Mouse (Mus musculus): ENCODE measurements around the gene Cacna1c.

The Cacna1c gene

DNA sequence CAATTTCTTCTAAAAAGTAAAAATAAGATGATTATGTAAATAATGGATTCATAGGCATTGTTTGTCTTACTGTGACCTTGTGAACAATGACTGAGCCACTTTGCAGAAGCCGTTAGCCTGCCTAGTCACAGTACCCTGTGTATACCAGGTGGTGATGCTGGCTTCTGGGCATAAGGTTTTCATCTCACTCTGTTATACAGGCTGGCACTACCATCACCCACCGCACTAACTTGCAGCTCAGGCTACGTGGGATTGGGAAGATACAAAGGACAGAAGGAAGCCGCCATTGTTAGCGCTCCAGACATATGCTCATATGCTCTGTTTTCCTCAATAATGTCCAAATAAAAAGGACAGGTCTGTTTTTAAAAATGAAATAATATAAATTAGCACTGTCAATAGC lies 440.4 kb downstream of the Cacna1c start:
- DNase-seq (ENCODE audit: low spot score in 2 of 2), result no peak

DNA sequence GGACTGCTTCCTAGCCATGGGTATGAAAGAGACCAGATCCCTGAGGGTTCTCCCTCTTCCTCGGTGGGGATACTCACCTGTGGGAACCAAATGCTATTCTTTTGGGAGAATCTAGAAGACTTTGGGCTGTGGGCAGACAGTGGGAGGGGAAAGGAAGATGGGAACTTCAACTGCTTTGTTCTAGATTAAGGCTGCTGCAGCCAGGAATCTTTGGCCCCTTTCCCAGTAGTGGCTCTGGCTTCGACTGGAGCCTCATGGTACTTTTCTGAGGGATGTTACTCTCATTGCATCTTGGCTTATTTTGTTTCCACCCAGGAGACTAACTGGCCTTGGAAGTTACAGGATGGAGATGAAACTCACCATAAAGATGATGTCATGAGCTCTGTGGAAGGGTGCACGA lies 441.8 kb downstream of the Cacna1c start:
- peak; percentile 18 to 29 for DNase-seq (ENCODE audit: low spot score in 2 of 2)

- no peak for DNase-seq (ENCODE audit: low spot score in 2 of 2)
These were observed 442.4 kb downstream of the Cacna1c start for GRCm38 (mm10) chr6:118753787-118754186.

GRCm38 (mm10) chr6:118753064-118753463 lies 443.2 kb downstream of the Cacna1c start:
- DNase-seq (ENCODE audit: low spot score in 2 of 2), result no peak

DNA sequence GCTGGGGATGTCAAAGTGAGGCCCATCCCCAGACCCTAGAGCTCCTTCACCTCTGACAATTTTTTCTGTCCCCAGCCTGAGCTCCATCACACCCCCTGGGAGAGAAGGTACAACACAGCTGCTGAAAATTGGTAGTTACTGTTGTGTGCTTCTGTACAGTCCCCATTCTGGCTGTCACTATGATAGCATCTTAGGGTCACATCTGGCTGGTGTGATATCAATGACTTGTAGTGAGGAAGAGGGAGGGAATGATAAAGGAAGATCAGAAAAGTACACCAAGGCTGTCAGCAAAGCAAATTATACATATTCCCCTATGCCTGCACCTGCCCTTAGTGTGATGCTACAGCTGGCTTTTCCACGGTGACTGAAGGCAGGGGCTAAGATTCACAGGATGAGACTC lies 446.9 kb downstream of the Cacna1c start:
- no peak for DNase-seq (ENCODE audit: low spot score in 2 of 2)

GRCm38 (mm10) chr6:118742701-118743100 lies 453.5 kb downstream of the Cacna1c start:
- no peak for DNase-seq (ENCODE audit: low spot score in 2 of 2)

- DNase-seq (ENCODE audit: low spot score in 2 of 2), result no peak
These were observed 454.4 kb downstream of the Cacna1c start for GRCm38 (mm10) chr6:118741841-118742240.

DNA sequence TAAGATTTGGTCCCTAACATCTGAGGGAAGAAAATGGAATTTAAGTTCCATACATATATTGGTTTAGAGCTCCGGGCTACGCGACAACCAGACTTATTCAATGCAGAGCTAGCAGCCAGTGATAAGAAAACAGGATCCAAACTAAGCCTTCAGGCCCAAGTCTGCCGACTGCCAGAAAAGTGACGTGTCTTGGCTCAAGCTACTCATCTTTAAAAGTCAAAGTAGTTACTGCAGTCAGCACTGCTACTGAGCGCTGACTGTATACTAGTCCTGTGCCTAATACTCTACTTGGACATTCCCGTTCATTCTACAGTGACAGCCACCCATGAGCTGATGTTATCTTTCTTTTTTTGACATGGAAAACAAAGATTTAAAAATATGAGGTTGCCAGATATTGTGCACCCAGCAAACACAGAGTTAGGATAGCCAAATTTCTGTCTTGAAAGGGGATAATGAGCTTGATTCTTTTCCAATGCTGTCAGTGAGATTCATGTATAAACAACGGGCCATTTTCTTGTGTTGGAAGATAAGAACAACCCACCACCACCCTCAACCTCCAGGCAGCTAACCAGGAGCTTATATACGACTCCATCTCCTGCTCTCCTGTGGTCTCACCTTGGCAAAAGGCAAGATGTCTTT lies 456.1 kb downstream of the Cacna1c start:
- DNase-seq (ENCODE audit: low spot score in 2 of 2), result peak; percentile 41 to 52

DNA sequence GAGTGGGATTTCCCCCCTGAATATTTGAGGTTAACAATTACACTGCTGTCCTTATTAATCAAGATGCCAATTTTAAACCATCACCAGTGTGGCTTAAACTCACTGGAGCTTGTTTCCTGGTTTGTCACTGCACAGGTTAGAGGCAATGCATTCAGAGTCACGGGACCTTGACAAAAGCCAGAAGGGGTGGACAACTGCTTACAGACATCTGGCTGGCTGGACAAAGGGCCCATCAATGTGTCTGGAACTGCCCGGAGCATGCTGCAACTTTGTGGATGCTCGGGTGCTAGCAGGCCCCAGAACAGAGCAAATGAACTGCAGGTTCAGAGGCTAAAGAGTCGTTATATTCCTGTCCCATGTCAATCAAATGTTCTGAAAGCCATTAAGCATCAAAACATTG lies 456.9 kb downstream of the Cacna1c start:
- no peak for DNase-seq (ENCODE audit: low spot score in 2 of 2)

- DNase-seq (ENCODE audit: low spot score in 2 of 2), result peak in 1 of 2 experiments; percentile 4
These were observed 457.6 kb downstream of the Cacna1c start for GRCm38 (mm10) chr6:118738656-118739055.

GRCm38 (mm10) chr6:118737078-118737477 lies 459.1 kb downstream of the Cacna1c start:
- no peak for DNase-seq (ENCODE audit: low spot score in 2 of 2)

- no peak for DNase-seq (ENCODE audit: low spot score in 2 of 2)
These were observed 459.7 kb downstream of the Cacna1c start for GRCm38 (mm10) chr6:118736491-118736890.

GRCm38 (mm10) chr6:118735145-118735544 lies 461.1 kb downstream of the Cacna1c start:
- no peak for DNase-seq (ENCODE audit: low spot score in 2 of 2)

- DNase-seq (ENCODE audit: low spot score in 2 of 2), result no peak
These were observed 464.3 kb downstream of the Cacna1c start for GRCm38 (mm10) chr6:118731937-118732336.

DNA sequence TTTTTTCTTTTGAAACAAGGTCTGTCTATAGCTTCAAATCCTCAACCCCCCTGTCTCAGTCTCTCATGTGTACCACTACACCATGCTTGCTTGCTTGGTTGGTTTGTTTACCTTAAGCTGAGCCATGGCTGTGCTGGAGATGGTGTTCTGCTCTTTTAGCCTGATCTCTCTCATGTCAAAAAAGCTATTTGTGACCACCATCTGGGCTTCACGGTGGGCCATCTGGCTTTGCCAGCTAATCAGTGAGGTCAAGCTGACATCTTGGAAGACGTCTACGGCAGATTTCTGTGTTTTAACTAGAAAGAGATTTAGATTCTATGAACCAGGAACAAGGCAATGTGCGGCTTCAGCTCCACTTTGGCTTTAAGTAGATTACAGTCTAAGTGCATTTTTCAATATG lies 471.3 kb downstream of the Cacna1c start:
- DNase-seq (ENCODE audit: low spot score in 2 of 2), result no peak

DNA sequence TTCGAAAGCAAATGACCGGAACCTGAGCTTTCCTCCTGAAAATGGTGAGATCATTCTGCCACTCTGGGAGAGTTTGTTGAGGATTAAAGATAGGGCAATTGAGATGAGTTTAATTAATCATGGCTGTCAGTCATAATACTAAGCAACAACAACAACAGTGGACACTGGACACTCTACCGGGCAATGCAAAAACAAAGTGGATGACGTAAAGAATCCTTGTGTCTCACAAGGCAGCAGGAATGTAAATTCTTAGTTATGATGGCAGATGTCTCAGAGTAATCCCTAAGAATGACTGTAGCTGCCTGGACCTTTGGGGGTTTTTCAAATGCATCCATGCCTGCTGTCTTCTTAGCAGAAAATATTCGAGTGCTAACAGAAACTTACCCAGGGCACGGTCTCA lies 471.8 kb downstream of the Cacna1c start:
- DNase-seq (ENCODE audit: low spot score in 2 of 2), result no peak

- DNase-seq (ENCODE audit: low spot score in 2 of 2), result no peak
These were observed 473.9 kb downstream of the Cacna1c start for GRCm38 (mm10) chr6:118722336-118722735.

DNA sequence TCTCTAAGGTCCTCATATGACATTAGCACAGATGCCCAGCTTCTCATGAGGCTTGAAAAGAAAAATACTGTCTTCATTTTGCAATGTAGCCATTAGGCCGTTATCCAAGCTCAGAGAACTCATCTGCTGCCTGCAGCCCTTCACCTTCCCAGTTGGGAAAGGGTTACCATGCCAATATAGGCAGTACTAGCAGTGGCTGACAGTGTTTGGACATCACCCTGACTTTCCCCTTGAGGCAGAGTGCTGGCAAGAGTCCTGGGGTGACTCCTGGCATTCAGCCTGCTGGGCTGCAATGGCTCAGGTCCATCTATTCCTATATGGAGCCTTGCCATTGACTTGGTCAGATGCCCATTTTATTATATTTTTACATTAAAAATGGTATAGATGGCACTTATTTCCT lies 476.7 kb downstream of the Cacna1c start:
- DNase-seq (ENCODE audit: low spot score in 2 of 2), result no peak

DNA sequence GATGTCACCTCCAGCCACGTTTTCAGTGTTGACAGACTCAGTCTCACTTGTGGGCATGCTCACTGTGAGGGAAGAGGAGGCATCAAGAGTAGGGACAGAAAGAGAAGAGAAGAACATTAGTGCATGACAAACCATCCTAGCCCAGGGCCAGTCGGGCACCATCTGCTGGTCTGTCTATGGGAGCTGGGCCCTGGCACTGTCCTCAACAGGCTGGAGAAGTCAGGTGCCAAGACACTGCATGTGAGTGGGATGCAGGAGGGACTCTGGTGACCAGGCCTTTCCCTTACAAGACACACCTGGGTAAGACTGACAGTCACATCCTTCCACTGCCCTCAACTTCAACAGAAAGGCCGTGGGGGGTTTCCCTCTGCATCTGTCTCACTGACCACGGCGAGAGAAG lies 482.9 kb downstream of the Cacna1c start:
- no peak for DNase-seq (ENCODE audit: low spot score in 2 of 2)

DNA sequence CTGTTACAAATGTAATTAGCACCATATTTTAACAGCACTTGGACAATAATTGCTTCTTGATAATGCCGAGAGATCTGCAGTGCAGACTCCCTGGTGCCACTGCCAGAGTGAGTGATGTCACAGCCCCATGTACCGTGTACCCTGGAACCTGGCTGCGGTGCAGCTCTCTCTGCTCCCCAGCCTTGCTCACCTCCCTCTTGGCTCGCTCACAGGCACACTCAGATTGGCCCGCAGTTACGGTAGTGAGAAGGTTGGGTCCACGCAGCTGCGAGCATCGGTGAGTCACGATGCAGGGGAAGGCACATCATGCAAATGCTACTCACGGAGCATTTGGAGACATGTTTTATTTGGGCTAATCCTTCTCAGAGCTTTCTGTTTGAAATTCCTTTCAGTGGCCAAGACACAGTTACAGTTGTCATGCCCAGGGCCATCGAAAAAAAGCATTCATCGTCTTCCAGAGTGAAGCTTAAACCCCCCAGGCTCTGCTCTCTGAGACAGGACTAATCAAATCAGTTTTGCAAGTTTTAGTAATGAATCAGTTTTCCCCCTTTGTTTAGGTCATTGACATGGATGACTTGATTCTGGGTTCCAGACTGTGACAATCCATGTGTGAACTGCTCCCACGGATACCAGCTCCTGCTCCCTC lies 484.4 kb downstream of the Cacna1c start:
- no peak for DNase-seq (ENCODE audit: low spot score in 2 of 2)

GRCm38 (mm10) chr6:118707066-118707465 lies 489.2 kb downstream of the Cacna1c start:
- no peak for DNase-seq (ENCODE audit: low spot score in 2 of 2)

GRCm38 (mm10) chr6:118705840-118706239 lies 490.4 kb downstream of the Cacna1c start:
- DNase-seq (ENCODE audit: low spot score in 2 of 2), result no peak

DNA sequence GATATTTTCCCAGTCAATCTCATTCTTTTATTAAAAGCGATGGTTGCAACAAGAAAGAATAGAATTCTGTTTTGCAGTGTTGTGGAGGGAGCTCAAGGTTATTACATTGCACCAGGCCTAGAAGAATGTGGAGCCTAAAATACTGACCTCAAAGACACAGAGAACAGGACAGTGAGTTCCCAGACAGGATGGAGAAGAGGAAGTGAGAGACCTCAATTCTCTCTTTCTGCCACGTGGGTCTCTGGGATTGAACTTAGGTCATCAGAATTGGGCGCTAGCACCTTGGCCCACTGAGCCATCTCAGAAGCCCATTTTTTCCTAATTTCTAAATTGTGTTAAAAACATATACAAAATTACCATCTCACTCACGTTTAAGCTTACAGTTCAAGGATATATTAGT lies 501.6 kb downstream of the Cacna1c start:
- no peak for DNase-seq (ENCODE audit: low spot score in 2 of 2)

DNA sequence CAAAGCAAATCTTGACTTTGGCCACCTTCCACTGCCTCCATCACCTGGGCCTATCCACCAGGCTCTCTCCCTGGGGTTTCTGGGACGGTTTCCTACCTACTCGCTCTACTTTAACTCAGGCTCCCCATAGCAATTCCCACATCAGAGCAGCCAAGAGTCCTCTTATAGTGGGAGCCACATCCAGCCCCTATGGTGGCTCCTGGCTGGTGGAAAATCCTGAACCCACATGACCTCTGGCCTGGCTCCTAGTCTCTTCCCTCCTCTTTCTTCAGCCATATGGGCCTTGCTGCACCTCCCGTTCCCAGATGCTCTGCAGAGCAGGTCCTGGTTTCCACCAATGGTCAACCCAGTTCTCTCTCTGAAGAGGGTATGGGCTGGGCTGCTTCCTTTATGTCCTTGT lies 506.8 kb downstream of the Cacna1c start:
- no peak for DNase-seq (ENCODE audit: low spot score in 2 of 2)

All from heart, adult 9 months (tissue).